Mouse (Mus musculus) embryo, embryonic 11.5 days (tissue): Measurements from ENCODE around the gene Gm20431.
"Not testable (repeated sequence)": the region's sequence is repeated elsewhere in the genome, so short reads cannot be mapped to it uniquely, and the experiment has no call there.

Experiments used
- DNase-seq: peaks from one replicate; pipeline ENCODE4 v3.0.0-alpha.2; 2012; ENCODE audit warnings: low read depth, low spot score

Gm20431 gene

DNA sequence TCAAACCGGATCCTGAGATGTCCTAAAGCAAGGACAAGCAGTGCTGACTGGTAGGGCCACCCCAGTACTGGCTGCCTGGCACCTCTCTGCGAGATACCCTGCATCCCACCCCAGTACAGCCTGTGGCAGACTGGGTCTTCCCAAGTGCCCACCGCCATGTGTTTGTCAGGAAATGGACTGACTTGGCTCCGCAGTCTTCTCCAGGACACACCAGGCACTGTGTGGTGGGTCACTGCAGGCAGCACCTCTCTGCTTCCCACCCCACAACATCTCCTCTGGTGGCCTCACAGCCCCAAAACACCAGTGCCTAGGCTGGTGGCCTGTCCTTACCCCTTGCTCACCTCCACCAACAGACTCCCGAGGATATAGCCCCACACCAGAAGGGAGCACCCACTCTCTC, 30.9 kb downstream of the Gm20431 start:
- no peak for DNase-seq

DNA sequence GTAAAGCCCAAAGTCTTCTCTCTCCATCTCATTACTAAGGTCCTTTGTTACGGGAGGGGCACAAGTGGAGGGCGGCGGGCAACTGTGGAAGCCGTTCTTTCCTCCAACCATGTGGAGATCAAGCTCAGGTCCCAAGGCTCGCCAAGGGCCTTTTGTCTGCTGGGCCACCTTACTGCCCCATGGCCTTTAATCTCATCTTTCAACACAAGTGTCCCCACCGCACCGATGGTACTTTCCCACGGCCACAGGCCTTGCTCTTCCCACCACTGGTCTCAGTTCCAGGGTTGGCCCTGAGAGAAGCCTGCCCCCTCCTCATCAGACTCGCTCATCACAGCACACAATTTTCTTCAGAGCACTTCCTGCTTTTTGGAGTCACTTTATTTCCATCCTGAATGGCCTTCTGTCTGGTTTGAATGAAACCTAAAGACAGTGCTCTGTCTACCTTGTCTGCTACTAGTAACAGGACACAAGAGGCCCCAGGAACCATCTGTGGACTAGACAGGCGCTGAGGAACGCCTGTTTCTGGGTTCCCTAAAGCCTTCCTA, 31.6 kb downstream of the Gm20431 start:
- DNase-seq: no peak

DNA sequence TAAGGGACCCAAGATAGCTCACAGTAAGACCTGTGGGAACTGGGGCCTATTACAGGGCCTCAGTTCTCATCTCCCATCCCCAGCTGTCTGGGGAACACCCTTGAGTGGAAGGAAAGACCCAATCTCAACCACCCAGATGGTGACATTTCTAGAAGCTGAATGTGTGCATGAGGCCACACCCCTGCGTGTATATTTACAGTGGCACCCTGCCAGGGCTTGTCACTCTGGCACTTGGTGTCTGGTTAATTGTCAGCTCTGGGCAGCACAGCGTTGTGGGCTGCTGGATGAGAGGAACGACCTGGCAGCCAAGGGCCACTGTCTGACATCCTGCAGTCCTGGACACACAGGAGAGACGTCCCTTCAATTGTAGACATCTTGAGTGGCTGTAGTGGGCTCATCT, 32.4 kb downstream of the Gm20431 start:
- DNase-seq: no peak

DNA sequence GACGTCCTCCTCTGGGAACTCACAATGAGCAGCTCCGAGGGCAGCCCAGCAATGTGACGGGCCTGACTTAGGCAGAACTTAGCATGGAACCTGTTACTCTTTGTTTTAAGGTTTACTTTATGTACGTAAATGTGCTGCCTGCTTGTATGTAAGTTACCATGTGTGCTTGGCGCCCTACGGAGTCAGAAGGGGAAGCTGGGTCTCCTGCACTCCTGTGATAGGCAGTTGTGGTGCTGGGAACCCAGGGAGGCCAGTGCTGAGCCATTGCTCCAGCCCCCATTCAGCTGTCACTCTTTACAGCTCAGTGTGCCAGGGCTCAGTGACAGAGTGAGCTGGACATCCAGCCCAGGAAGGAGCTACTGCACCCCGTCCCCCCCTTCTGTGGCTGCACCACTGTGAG, 34.3 kb downstream of the Gm20431 start:
- DNase-seq: no peak

DNA sequence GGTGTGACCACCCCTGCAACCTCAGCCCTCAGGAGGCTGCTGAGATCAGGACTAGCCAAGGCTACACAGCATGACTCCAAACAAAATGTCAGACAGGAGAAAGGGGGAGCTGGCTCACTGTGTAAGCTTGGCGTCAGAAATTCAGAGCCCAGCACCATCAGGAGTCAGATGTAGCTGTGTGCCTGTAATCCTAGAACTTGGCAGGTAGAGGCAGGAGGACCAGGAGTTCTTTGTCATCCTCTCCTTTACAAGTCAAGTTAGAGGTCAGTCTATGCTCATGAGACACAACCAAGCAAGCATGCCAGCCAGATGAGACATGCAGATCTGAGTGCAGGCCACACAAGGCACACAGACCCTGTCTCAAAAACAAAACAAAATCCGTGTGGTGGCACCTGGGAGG, 35.6 kb downstream of the Gm20431 start:
- DNase-seq: no peak

DNA sequence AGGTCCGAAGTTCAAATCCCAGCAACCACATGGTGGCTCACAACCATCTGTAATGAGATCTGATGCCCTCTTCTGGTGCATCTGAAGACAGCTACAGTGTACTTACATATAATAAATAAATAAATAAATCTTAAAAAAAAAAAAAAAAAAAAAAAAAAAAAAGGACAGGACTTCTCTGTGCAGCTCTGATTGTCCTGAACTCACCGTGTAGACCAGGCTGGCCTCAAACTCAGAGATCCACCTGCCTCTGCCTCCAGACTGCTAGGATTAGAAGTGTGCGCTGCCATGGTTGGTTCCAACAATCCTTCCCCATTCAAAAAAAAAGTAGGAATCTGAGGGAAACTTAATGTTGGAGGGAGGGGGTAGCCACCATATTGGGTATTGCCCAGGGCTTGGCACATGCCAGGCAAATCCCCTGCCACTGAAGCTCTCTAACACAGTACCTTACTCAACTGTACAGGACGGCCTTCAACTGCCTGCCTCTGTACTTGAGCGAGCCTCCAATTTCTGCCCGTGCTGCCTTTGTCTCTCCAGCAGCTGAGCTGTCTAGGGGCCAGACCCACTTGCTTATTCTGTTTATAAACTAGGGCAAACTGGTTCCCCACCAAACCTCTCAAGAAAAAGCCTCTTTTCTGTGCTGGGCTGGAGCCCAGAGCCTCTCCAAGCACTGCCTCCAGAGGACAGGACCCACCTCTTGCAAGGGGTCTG, 36.8 kb downstream of the Gm20431 start:
- DNase-seq: no peak

DNA sequence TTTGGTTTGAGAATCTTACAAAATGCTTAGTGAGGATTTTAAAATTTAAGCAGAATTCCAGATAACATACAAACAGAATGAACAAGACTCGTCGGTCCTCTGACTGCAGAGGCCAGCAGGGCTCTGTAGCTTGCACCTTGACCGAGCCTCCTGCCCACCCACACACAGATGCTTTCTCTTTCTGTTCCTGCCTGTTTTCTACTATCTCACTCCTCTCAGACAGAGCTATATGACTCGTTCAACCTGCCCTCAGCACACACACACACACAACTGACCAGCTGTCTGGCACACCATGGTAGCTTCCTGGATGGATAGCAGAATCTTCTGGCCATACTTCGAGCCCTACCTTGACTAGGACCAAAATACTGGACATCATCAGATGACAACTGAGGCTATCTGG, 38.3 kb downstream of the Gm20431 start:
- no peak for DNase-seq

DNA sequence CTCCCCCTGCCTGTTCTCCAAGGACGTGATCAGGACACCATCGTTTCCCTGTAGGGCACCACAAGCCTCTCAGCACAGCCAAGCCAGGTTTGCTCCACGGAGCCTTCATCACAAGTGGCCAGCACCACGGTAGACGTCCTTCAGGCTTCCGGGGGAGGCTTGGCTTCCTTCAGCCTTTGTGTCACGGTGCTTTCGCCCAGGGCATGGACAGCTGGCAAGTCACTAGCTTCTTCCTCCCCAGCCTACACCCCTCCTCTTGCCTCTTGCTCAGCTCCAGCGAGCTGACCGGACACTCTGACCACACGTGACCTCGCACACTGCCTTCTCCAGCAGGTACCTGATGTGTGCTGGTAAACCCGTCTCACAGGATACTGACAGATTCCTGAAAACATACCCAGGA, 38.9 kb downstream of the Gm20431 start:
- no peak for DNase-seq

DNA sequence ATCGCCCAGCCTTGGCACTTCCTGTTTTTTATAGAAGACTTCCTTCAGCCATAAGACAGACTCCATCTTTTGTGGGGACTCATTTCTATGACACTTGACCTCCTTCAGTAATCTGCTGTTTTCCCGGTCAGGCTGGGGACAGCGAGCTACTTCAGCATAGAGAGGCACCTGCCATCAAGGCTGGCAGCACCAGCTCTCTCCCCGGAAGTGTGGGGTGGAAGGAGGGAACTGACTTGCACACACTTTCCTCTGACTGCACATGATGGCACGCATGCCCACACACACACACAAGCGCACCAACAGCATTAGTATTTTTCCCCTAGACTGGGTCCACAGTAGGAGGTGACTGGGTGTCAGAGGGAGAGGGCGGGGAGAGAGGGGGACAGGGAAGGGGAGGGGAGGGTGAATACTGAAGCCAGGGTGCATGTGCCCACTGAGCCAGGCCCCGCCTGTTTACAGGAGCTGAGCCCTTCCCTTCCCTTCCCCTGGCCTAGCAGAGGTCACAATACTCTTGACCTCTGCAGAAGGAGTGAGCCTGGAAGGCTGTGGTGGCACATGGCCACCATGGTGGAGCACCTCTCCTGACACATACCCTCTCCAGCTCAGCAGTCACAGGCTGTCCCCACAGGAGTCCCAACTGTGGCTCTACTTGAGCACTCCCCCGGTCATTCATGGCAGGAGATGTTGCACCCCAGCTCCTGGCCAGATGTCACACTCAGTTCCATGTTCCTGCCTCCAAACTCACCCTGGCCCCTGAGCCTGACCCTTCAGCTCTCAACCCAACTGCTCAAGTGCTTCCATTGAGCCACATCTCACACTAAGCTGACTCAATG, 39.8 kb downstream of the Gm20431 start:
- DNase-seq: no peak

DNA sequence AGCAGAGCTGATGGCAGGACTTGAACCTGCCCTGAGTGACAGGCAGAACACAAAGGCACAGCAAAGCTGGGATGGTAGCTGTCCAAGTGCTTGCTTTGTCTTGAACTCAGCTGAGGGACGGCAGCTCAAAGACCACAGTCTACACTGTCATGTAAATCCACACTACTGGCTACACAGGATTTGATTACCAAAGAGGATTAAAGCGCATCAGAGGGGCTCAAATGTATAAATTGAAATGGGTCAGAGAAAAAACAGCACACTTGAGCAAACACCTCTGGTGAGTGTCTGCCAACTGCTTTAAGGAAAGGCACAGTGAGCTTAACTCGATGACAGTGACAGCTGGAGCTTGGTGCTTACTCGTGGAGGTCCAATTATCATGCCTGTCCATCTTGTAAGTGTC, 43.8 kb downstream of the Gm20431 start:
- no peak for DNase-seq

DNA sequence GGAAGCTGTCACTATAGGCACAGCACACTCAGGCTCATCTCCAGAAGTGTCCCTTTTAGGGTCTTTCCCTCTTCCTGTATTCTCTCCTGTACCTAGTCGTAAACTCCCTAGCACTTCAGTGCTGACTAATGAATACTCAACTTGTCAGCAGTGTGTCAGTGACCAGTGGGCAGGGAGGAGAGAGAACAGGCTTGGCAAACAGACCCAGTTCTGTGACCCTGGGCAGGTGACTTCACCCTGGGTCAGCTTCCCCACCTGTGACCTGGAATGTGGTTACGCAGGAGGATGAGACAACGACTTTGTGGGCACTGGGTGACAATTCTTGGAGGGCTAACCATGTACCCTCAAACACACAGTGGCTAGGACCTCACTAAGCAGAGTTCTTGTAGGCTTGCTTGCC, 44.3 kb downstream of the Gm20431 start:
- no peak for DNase-seq

DNA sequence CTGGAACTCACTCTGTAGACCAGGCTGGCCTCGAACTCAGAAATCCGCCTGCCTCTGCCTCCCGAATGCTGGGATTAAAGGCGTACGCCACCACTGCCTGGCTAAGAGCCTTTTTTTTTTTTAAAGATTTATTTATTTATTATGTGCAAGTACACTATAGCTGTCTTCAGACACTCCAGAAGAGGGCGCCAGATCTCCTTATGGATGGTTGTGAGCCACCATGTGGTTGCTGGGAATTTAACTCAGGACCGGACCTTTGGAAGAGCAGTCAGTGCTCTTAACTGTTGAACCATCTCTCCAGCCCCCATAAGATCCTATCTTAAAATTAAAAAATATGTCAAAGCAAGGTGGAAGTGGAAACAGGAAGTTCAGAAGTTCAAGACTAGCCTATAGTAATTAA, 48.0 kb downstream of the Gm20431 start:
- DNase-seq: not testable (repeated sequence)

DNA sequence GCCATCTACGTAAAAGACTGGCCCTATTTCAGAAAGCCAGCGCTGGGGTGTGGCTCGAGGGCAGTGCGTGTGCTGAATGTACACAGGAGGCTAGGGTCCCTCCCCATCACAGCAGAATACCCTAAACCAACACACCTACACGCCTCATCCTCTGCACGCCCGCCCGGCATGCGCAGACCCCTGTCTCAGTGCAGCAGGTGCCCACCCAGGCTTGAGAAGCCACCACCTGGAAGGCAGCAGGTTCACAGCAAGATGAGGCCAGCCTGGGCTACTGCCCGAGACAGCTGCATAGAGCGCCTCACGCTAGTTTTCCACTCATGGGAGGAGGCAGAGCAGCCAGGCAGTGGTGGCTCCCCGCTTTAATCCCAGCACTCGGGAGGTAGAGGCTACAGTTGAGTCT, 49.2 kb downstream of the Gm20431 start:
- no peak for DNase-seq

DNA sequence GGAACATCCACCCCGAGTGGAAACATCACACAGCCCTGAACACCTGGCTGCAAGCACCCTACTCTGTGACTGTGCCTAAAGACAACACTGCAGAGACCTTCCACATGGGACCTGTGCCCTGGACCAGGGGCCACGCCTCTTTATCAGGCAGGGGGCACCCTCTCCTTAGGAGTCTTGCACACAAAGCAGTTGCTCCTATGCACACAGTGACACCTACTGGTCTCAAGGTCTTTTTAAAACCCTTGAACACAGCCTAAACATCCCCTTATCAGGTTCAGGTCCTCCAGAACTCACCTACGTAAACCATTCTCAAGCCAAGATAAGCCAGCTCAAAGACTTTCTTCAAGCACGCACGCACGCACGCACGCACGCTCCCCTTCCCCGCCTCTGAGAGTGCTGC, 50.0 kb downstream of the Gm20431 start:
- no peak for DNase-seq

DNA sequence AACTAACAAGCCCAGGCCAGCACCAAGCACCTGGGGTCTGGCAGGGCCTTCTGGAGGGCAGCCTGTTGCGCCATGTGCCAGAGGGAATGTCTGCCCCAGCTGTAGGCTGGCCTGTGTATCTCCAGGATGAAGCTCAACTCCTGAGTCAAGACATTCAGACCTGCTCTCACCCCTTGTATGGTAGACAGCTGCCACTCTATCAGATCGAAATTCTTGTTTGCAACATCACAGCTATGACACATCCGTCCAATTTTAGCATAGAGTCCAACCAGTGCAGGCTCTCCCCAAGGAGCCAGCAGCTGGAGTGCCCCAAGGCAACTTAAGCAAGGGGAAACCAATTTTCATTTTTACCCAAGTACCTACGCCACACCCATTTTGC, 54.6 kb downstream of the Gm20431 start:
- no peak for DNase-seq

DNA sequence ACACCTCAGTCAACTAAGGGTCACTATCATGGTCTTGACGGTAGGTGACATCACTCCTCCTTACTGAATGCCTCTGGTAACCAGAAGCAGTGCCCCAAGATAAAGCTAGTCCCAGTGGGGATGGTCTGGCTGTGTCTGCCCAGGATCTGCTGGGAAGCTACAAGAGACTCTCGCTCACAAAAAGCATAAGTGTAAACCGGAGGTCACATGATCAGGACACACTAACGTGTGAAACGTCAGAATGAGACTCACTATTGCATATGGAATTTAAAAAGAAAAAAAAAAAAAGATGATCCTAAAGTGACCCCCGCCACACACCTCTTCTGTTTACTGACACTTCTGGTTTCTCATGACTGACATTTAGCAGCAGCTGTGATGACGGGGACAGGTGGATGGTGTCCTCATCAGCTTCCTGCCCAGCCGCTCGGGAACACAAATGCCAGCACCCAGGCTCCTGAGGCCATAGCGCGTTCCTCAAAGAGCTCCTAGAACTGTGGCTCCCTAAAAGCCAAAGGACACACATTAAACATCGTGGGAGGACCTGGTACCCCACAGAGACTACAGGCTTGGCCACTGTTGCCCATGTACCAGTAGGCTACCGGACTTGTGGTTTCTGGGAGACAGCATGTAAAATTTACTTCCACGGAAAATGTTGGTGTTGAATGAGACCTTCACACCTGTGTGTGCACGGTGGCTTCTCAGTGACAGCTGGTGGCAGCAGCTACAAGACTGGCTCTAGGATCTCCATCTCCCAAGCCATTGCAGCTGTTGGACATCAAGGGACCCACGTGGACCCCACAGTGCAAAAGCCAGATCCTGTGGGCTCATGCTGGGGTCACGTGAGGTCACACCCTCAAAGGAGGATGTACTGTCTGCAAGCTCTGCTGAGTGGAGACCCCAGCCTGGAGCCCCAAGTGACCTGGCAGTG, 55.2 kb downstream of the Gm20431 start:
- DNase-seq: no peak

DNA sequence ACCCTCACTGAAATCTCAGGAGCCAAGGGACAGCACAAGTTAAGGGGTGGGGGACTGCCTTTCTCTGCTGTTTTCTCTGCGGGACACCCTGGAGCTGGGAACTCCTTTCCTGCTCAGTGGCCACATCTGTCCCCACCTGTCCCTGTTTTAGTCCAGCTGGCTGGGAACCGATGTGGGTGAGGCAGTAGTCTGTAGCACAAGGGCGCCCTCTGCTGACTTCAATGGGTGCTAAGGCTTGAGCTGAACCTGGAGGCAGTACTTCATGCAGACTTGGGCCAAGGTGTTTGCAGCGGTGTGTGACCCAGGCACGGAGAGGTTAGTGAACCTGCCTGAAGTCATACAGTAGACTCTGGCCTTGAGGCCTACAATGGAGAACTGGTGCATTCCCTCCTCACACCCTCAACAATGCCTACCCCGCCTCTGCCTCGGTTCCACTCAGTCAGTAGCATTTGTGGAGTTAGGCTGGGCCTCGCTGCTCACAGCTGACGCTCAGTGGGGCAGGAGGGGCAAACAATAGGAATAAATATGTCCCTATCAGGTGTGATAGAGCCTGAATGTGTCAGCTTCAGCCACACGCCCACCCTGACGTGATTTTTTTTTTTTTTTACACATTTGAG, 56.0 kb downstream of the Gm20431 start:
- DNase-seq: peak; percentile 82

DNA sequence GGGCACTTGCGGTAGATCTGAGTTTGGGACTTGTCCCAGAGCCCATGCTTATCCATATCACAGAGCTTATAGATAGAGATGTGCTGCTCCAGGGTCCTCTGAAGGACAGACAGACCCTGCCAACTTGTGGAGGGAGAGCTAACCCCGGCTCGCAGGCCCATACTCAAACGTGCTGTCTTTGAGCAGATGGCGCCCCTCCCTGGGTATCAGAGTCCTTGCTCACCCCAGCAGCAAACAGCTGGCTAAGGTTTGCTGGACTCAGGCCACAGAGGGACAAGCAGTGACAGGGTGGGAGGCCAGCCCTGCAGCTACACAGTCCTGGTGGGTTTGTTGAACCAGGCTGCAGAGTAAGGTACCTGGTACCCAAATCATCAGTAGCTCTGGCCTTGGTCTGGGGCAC, 58.3 kb downstream of the Gm20431 start:
- no peak for DNase-seq

DNA sequence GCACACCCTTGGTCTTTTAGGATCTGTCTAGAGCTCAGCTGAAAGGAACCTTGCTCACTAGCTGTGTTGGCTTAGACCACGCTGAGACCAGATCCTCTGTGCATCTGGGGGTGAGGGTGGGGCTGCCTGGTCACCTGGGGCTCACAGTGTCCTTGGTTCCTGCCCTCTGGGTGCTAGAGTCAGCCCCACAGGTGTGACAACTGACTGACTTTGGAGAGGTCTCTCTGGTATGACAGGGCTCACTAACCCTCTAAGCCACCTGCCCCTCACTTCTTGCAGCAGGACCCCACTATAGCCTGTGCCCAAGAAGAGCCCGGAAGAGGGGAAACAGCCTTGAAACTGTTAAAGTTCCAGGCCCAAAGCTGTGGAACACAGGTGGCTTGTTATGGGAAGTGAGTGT, 58.9 kb downstream of the Gm20431 start:
- DNase-seq: no peak

DNA sequence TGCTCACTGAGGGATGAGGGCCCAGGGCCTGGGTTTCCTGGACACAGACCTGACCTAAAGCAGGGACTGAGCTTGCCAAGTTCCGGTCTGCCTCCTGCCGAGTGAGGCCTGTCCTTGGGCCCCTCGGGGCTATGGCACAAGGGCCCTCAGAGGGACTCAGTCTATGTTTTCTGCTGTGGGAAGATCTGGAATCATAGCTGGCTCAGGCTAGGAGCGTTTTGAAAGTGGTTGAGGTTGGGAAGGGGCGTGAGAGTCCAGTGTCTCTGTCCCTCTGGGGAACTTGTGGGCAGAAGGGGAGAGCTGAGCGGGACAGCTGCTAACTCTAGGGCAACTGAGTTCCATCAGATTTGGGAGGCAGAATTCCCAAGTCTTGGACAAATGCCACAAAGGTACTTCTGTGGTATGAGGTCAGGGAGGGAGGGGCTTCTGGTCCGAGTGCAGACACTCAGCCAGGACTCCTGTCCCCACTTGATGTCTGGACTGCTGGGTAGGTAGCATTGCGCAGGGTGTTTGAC, 60.8 kb downstream of the Gm20431 start:
- DNase-seq: no peak

DNA sequence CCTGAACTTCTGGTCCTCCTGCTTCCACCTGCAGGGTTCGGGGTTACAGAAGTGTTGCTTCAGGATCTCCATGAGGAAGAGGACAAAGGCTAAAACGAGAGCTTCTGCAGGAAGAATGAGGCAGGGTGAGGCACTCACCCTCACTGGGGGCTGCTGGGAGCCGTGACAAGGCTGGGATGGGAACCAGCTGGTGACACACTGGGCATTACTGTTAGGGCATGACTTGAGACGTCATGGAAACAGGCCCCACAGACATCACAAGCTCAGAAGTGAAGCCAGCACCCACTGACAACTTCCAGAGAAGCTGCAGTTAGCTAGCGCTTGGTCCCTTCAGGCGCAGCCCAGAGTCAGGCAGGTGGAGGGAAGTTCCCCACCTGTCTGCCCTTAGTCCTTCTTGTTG, 61.4 kb downstream of the Gm20431 start:
- no peak for DNase-seq
